Mouse (Mus musculus) ES-Bruce4 (cell line): ENCODE results near the gene Cnksr3. TPM values are rescaled to one million over a fixed set of nuclear protein-coding genes. Genes with fewer than 3 reads are reported as not detected.

Experiments used
- H3K27ac ChIP-seq: 2 replicates; pipeline ENCODE4 v1.5.1; 2012; ENCODE audit warnings: low read length, inconsistent platforms; ENCODE audit not compliant: insufficient read depth
- H3K27me3 ChIP-seq: 2 replicates; pipeline ENCODE4 v1.6.1; 2012; ENCODE audit warnings: mild to moderate bottlenecking, low read length, inconsistent platforms; ENCODE audit not compliant: control insufficient read depth, poor library complexity, insufficient read depth, severe bottlenecking
- H3K36me3 ChIP-seq: 2 replicates; pipeline ENCODE4 v1.6.1; 2012; ENCODE audit warnings: inconsistent platforms, mild to moderate bottlenecking, low read length, moderate library complexity; ENCODE audit not compliant: control insufficient read depth, poor library complexity, insufficient read depth, severe bottlenecking
- H3K4me1 ChIP-seq: one replicate; pipeline ENCODE4 v1.8.1; 2011; ENCODE audit warnings: low read length; ENCODE audit not compliant: control insufficient read depth, insufficient read depth
- H3K4me3 ChIP-seq: 2 replicates; pipeline ENCODE4 v1.5.1; 2011; ENCODE audit warnings: low read depth, mild to moderate bottlenecking, low read length
- H3K9ac ChIP-seq: 2 replicates; pipeline ENCODE4 v1.6.1; 2012; ENCODE audit warnings: low read depth, mild to moderate bottlenecking, inconsistent platforms; ENCODE audit not compliant: poor library complexity, severe bottlenecking
- H3K9me3 ChIP-seq: replicated peaks from 2 replicates; pipeline ENCODE4 v1.6.1; 2012; ENCODE audit warnings: mild to moderate bottlenecking, low read length, inconsistent platforms; ENCODE audit not compliant: control insufficient read depth, poor library complexity, insufficient read depth, severe bottlenecking
- CTCF ChIP-seq: IDR thresholded peaks from one replicate; pipeline ENCODE4 v1.8.1; 2011; ENCODE audit warnings: low read depth, low read length
- EP300 ChIP-seq: IDR thresholded peaks from 2 replicates; pipeline ENCODE4 v1.6.1; 2011; ENCODE audit warnings: low read depth, low read length; ENCODE audit not compliant: insufficient read depth
- POLR2A ChIP-seq: IDR thresholded peaks from one replicate; pipeline ENCODE4 v1.8.1; 2011; ENCODE audit warnings: low read length; ENCODE audit not compliant: insufficient read depth
- polyA plus RNA-seq: library from polyadenylated mRNA; stranded (reverse); fragments of >200 nt; gene quantifications from 2 replicates; pipeline ENCODE4 v1.2.4, GENCODE M21; 2011; ENCODE audit warnings: low read depth; ENCODE audit not compliant: missing spikeins, insufficient read depth, insufficient read length

Cnksr3 gene
- polyA plus RNA-seq, 1 experiment, result 12.0 TPM

GRCm38 (mm10) chr10:7076201-7076600, 135.8 kb downstream of the Cnksr3 start:
- Histone ChIP-seq H3K36me3 (no peaks in the 10 kb centered on the region), H3K27me3 (no peaks in the 10 kb centered on the region), H3K4me3 (no peak overlapping the region), H3K27ac (no peak overlapping the region), H3K9ac (no peak overlapping the region), H3K4me1 (no peaks in the 10 kb centered on the region), H3K9me3 (no peaks in the 10 kb centered on the region)
- peak; percentile 86 for TF ChIP-seq CTCF
- no peak for TF ChIP-seq EP300

- no peak overlapping the region for H3K4me3 ChIP-seq
Observed at GRCm38 (mm10) chr10:7075661-7076060, 136.4 kb downstream of the Cnksr3 start.

GRCm38 (mm10) chr10:7074231-7074630, 137.8 kb downstream of the Cnksr3 start:
- H3K9me3 ChIP-seq, result no peaks in the 10 kb centered on the region
- no peaks in the 10 kb centered on the region for H3K4me1 ChIP-seq
- H3K9ac ChIP-seq, result no peak overlapping the region
- TF ChIP-seq POLR2A (no peak), CTCF (no peak), EP300 (no peak)
- H3K36me3 ChIP-seq, result no peaks in the 10 kb centered on the region
- no peak overlapping the region for H3K4me3 ChIP-seq
- no peaks in the 10 kb centered on the region for H3K27me3 ChIP-seq
- no peak overlapping the region for H3K27ac ChIP-seq

More at GRCm38 (mm10) chr10:7075661-7076060, 136.4 kb downstream of the Cnksr3 start:
- TF ChIP-seq POLR2A (no peak), EP300 (no peak), CTCF (no peak)
- Histone ChIP-seq H3K9ac (no peak overlapping the region), H3K27ac (no peak overlapping the region), H3K27me3 (no peaks in the 10 kb centered on the region), H3K9me3 (no peaks in the 10 kb centered on the region), H3K36me3 (no peaks in the 10 kb centered on the region), H3K4me1 (no peaks in the 10 kb centered on the region)

GRCm38 (mm10) chr10:7070924-7071323, 141.1 kb downstream of the Cnksr3 start:
- Histone ChIP-seq H3K9ac (no peak overlapping the region), H3K4me1 (no peaks in the 10 kb centered on the region), H3K27ac (no peak overlapping the region), H3K9me3 (no peaks in the 10 kb centered on the region), H3K36me3 (no peaks in the 10 kb centered on the region), H3K4me3 (no peak overlapping the region), H3K27me3 (no peaks in the 10 kb centered on the region)
- no peak for TF ChIP-seq POLR2A
- TF ChIP-seq CTCF, result no peak
- no peak for TF ChIP-seq EP300

- H3K9ac ChIP-seq, result no peak overlapping the region
- TF ChIP-seq EP300 (no peak), POLR2A (no peak), CTCF (no peak)
- no peaks in the 10 kb centered on the region for H3K27me3 ChIP-seq
- no peaks in the 10 kb centered on the region for H3K4me1 ChIP-seq
- no peaks in the 10 kb centered on the region; the same call in 1 of the 2 replicates for H3K9me3 ChIP-seq
- H3K4me3 ChIP-seq, result no peak overlapping the region
- no peaks in the 10 kb centered on the region for H3K36me3 ChIP-seq
- no peak overlapping the region for H3K27ac ChIP-seq
Observed at GRCm38 (mm10) chr10:7070100-7070835, 141.8 kb downstream of the Cnksr3 start.

- TF ChIP-seq EP300 (no peak), POLR2A (no peak), CTCF (no peak)
- H3K36me3 ChIP-seq, result no peaks in the 10 kb centered on the region
- no peaks in the 10 kb centered on the region for H3K4me1 ChIP-seq
- no peaks in the 10 kb centered on the region; the same call in 1 of the 2 replicates for H3K9me3 ChIP-seq
- H3K4me3 ChIP-seq, result no peak overlapping the region
- no peak overlapping the region for H3K9ac ChIP-seq
- no peak overlapping the region for H3K27ac ChIP-seq
- no peaks in the 10 kb centered on the region for H3K27me3 ChIP-seq
Observed at GRCm38 (mm10) chr10:7069090-7069489, 142.9 kb downstream of the Cnksr3 start.

Other genes starting within 250 kb of the Cnksr3 start
- not detected in 2 replicates for gene Ipcef1, start 159.8 kb downstream of the Cnksr3 start, polyA plus RNA-seq